Mouse (Mus musculus): ENCODE data around the gene Adgrg7. TPM values are rescaled to one million over a fixed set of nuclear protein-coding genes. Genes with fewer than 3 reads are reported as not detected.

Adgrg7 gene
- polyA plus RNA-seq, 1 experiment from 2014 or later: not detected

- H3K36me3 ChIP-seq (replicated peaks): peaks cover 67% of the 10 kb centered on the region
- 76% methylated on average over 3 of the region's 3 CpGs for WGBS (ENCODE audit: insufficient replicate concordance)
- ATAC-seq (ENCODE audit: insufficient read depth): no peak
These were observed 89.9 kb downstream of the Adgrg7 start for GRCm38 (mm10) chr16:56705731-56706130.

DNA sequence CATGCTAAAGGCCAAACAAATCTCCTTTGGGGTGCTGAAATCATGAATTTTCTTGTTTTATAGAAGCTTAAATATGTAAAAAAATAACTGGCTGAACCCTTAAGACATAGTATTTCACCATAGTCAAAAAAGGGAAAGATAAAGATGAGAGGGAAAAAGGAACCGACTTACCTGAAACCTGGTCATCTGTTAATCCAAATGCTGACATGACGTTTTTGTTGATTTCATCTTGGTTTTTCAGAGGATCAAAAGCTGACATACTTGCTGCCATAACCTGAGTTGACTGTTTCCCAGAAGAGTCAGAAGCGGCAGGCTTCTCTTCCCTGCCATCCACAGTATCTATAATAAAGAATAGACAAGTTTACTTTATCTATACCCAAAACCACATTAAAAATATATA lies 94.8 kb downstream of the Adgrg7 start:
- Histone ChIP-seq H3K9ac (no peak overlapping the region), H3K9me3 (replicated peaks) (no peaks in the 10 kb centered on the region), H3K27me3 (no peaks in the 10 kb centered on the region), H3K27ac (replicated peaks) (no peak overlapping the region), H3K4me1 (replicated peaks) (no peaks in the 10 kb centered on the region), H3K36me3 (replicated peaks) (peaks cover 64% of the 10 kb centered on the region), H3K4me3 (replicated peaks) (no peak overlapping the region), H3K4me2 (no peak overlapping the region)
- 87% methylated on average over 3 of the region's 3 CpGs for WGBS (ENCODE audit: insufficient replicate concordance)
- no peak for ATAC-seq (ENCODE audit: insufficient read depth)

More at GRCm38 (mm10) chr16:56705731-56706130, 89.9 kb downstream of the Adgrg7 start:
- Histone ChIP-seq H3K9ac (no peak overlapping the region), H3K27me3 (no peaks in the 10 kb centered on the region), H3K4me1 (replicated peaks) (no peaks in the 10 kb centered on the region), H3K27ac (replicated peaks) (no peak overlapping the region), H3K4me2 (no peak overlapping the region), H3K9me3 (replicated peaks) (no peaks in the 10 kb centered on the region), H3K4me3 (replicated peaks) (no peak overlapping the region)

GRCm38 (mm10) chr16:56696448-56696847 lies 99.2 kb downstream of the Adgrg7 start:
- no peaks in the 10 kb centered on the region for H3K9me3 ChIP-seq (replicated peaks)
- no peak overlapping the region for H3K27ac ChIP-seq (replicated peaks)
- no peak overlapping the region for H3K4me2 ChIP-seq
- WGBS (ENCODE audit: insufficient replicate concordance): 79% methylated on average over 2 of the region's 2 CpGs
- H3K9ac ChIP-seq: no peak overlapping the region
- H3K36me3 ChIP-seq (replicated peaks): peaks cover 66% of the 10 kb centered on the region
- H3K4me1 ChIP-seq (replicated peaks): no peaks in the 10 kb centered on the region
- no peak for ATAC-seq (ENCODE audit: insufficient read depth)
- H3K4me3 ChIP-seq (replicated peaks): no peak overlapping the region
- no peaks in the 10 kb centered on the region for H3K27me3 ChIP-seq

DNA sequence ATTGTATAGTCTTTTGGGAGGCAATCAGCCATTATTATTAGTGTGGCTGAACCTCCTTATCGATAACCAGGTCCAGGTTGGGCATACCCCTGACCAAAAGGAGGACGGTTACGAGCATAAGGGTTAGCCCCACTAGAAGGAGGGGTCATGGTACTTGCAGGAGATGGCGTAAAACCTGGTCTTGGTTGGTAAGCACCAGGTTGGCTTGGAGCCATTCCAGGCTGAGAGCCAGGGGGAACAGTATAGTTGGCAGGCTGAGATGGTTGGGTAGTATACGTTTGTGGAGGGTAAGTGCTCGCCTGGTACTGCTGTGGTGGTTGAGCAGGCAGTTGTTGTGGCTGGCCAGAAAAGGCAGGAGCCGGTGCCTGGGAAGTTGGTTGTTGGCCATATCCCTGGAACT lies 104.9 kb downstream of the Adgrg7 start:
- Histone ChIP-seq H3K27me3 (no peaks in the 10 kb centered on the region), H3K4me3 (replicated peaks) (no peak overlapping the region), H3K4me2 (no peak overlapping the region), H3K36me3 (replicated peaks) (peaks cover 58% of the 10 kb centered on the region), H3K27ac (replicated peaks) (no peak overlapping the region), H3K9ac (no peak overlapping the region), H3K9me3 (replicated peaks) (no peaks in the 10 kb centered on the region), H3K4me1 (replicated peaks) (no peaks in the 10 kb centered on the region)
- no peak for ATAC-seq (ENCODE audit: insufficient read depth)
- WGBS (ENCODE audit: insufficient replicate concordance): 84% methylated on average over 7 of the region's 7 CpGs

DNA sequence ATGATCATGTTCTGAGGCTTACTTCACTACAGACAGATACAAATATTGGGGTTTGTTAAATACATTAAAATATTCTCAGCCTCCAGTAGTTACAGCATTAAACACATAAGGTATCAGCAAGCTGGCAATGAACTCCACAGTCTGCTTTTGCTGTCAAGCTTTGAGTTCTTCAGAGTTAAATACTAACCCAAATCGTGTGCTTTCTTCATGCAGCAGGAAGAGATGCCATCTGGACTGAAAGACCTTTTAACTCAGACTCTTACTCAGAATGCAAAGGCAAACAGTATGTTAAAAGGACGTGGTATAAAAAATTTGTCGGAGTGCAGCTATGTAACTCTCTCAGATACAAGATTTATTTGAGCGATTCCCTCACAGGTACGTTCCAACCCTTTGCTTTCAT lies 108.9 kb downstream of the Adgrg7 start:
- Histone ChIP-seq H3K27me3 (no peaks in the 10 kb centered on the region), H3K9me3 (replicated peaks) (no peaks in the 10 kb centered on the region), H3K9ac (no peak overlapping the region), H3K4me3 (replicated peaks) (no peak overlapping the region), H3K27ac (replicated peaks) (no peak overlapping the region), H3K36me3 (replicated peaks) (peaks cover 47% of the 10 kb centered on the region), H3K4me2 (no peak overlapping the region), H3K4me1 (replicated peaks) (no peaks in the 10 kb centered on the region)
- WGBS (ENCODE audit: insufficient replicate concordance): 84% methylated on average over 5 of the region's 5 CpGs
- no peak for ATAC-seq (ENCODE audit: insufficient read depth)

DNA sequence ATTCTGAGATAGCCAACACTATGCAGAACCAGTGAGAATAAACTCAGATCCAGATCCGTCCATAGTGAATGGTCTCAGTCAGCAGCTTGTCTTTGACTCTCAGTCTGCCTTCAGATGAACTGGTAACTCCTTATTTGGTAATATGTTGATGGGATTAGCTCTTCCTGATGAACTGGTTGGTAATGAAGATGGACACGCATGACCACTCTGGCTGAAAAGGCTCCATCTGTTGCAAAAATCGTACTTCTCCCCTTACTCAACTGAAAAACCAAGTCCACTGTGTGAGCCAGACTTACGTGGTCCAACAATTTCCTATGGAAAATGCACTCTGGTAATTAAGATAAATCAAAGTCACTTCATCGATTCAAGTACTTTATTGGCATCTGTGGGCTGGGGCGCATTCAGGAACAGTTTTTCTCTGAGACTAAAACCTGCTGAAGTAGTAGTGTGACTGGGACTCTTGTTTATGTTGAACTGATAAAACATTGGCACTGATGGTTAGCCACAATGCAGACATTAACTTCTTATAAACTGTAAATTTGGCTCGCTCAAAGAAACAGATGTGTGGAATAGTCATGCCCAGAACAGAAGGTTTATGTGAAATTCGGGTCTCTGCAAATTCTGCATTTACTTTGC lies 114.5 kb downstream of the Adgrg7 start:
- H3K27me3 ChIP-seq: no peaks in the 10 kb centered on the region
- no peak overlapping the region for H3K27ac ChIP-seq (replicated peaks)
- H3K36me3 ChIP-seq (replicated peaks): peaks cover 16% of the 10 kb centered on the region
- no peak overlapping the region for H3K9ac ChIP-seq
- no peaks in the 10 kb centered on the region for H3K4me1 ChIP-seq (replicated peaks)
- H3K4me2 ChIP-seq: no peak overlapping the region
- H3K4me3 ChIP-seq (replicated peaks): no peak overlapping the region
- H3K9me3 ChIP-seq (replicated peaks): no peaks in the 10 kb centered on the region
- no peak for ATAC-seq (ENCODE audit: insufficient read depth)
- WGBS (ENCODE audit: insufficient replicate concordance): 72% methylated on average over 8 of the region's 8 CpGs

GRCm38 (mm10) chr16:56677146-56677545 lies 118.5 kb downstream of the Adgrg7 start:
- WGBS (ENCODE audit: insufficient replicate concordance): 59% methylated on average over 4 of the region's 4 CpGs
- Histone ChIP-seq H3K4me2 (no peak overlapping the region), H3K9ac (no peak overlapping the region)

More at GRCm38 (mm10) chr16:56677146-56677545, 118.5 kb downstream of the Adgrg7 start:
- H3K36me3 ChIP-seq (replicated peaks): no peaks in the 10 kb centered on the region
- H3K4me3 ChIP-seq (replicated peaks): no peak overlapping the region
- no peaks in the 10 kb centered on the region for H3K27me3 ChIP-seq
- H3K4me1 ChIP-seq (replicated peaks): no peaks in the 10 kb centered on the region
- H3K9me3 ChIP-seq (replicated peaks): no peaks in the 10 kb centered on the region
- H3K27ac ChIP-seq (replicated peaks): no peak overlapping the region
- no peak for ATAC-seq (ENCODE audit: insufficient read depth)

Other genes with a start within 250 kb of the Adgrg7 start
- gene Tfg, start 78.4 kb downstream of the Adgrg7 start, polyA plus RNA-seq (2015; fragmentation: Nextera tagmentation; extraction: Ambion mirVana): 68.9 and 69.3 TPM in 2 replicates
- 1.1 and 1.6 TPM in 2 replicates for gene Tmem45a, start 90.3 kb upstream of the Adgrg7 start, polyA plus RNA-seq (2015; fragmentation: Nextera tagmentation; extraction: Ambion mirVana)
- gene Lnp1, start 132.2 kb upstream of the Adgrg7 start, polyA plus RNA-seq (2015; fragmentation: Nextera tagmentation; extraction: Ambion mirVana): not detected in 2 replicates